Mouse (Mus musculus) spleen, adult 2 months (tissue): ENCODE data around the gene Car6.

ENCODE experiments used
- CTCF ChIP-seq: fragments of 200-500 bp; IDR thresholded peaks from 2 replicates; pipeline ENCODE4 v1.5.1; 2011; ENCODE audit warnings: mild to moderate bottlenecking, inconsistent platforms; ENCODE audit not compliant: insufficient read depth, insufficient read length, insufficient replicate concordance; ENCODE audit errors: extremely low read depth
- POLR2A ChIP-seq: fragments of 200-500 bp; IDR thresholded peaks from 2 replicates; pipeline ENCODE4 v1.6.1; 2011; ENCODE audit warnings: low read depth, low read length, inconsistent platforms

- TF ChIP-seq POLR2A: no peak
- no peak for TF ChIP-seq CTCF
These were observed 23.0 kb downstream of the Car6 start for GRCm38 (mm10) chr4:150178131-150178530.
